Mouse (Mus musculus) splenic B cell, adult 2 months (primary cell): Measurements from ENCODE around the gene Hsp90aa1.
A peak's percentile ranks its signal among the peaks of the same experiment; 100 is the strongest.
"Not testable (repeated sequence)": the region's sequence is repeated elsewhere in the genome, so short reads cannot be mapped to it uniquely, and the experiment has no call there.

Experiments
- DNase-seq: peaks from one replicate; pipeline ENCODE4 v3.0.0-alpha.2; 2011; ENCODE audit warnings: low read depth, low spot score
- H3K27me3 ChIP-seq: 2 replicates; pipeline ENCODE4 v1.6.1; 2012; ENCODE audit warnings: mild to moderate bottlenecking, low read length, moderate library complexity, mixed read lengths; ENCODE audit not compliant: control insufficient read depth, poor library complexity, insufficient read depth, severe bottlenecking
- H3K36me3 ChIP-seq: 2 replicates; pipeline ENCODE4 v1.6.1; 2012; ENCODE audit warnings: mild to moderate bottlenecking, low read length, moderate library complexity, mixed read lengths; ENCODE audit not compliant: control insufficient read depth, poor library complexity, insufficient read depth, severe bottlenecking

The Hsp90aa1 gene

GRCm38 (mm10) chr12:110689919-110690643 lies 12.4 kb downstream of the Hsp90aa1 start:
- H3K27me3 ChIP-seq, result no peaks in the 10 kb centered on the region

GRCm38 (mm10) chr12:110688921-110689320 lies 13.6 kb downstream of the Hsp90aa1 start:
- peak; percentile 54 for DNase-seq
- not testable (repeated sequence) for H3K27me3 ChIP-seq
- peaks cover 18% of the 10 kb centered on the region for H3K36me3 ChIP-seq

More at GRCm38 (mm10) chr12:110689919-110690643, 12.4 kb downstream of the Hsp90aa1 start:
- peaks cover 24% of the 10 kb centered on the region for H3K36me3 ChIP-seq
- peak; percentile 61 for DNase-seq

- DNase-seq, result peak; percentile 53
Measured at GRCm38 (mm10) chr12:110687894-110688734, 14.4 kb downstream of the Hsp90aa1 start.

GRCm38 (mm10) chr12:110683580-110683979 lies 18.9 kb downstream of the Hsp90aa1 start:
- H3K36me3 ChIP-seq, result no peaks in the 10 kb centered on the region
- peak; percentile 47 for DNase-seq

More at GRCm38 (mm10) chr12:110687894-110688734, 14.4 kb downstream of the Hsp90aa1 start:
- Histone ChIP-seq H3K27me3 (no peaks in the 10 kb centered on the region), H3K36me3 (peaks cover 13% of the 10 kb centered on the region)

GRCm38 (mm10) chr12:110682561-110683299 lies 19.8 kb downstream of the Hsp90aa1 start, which contains the start of gene 1700001K19Rik:
TSS of gene 1700001K19Rik (minus strand) at chr12:110682619.
- H3K36me3 ChIP-seq, result no peaks in the 10 kb centered on the region
- no peaks in the 10 kb centered on the region for H3K27me3 ChIP-seq
- DNase-seq, result peak; percentile 63

More at GRCm38 (mm10) chr12:110683580-110683979, 18.9 kb downstream of the Hsp90aa1 start:
- H3K27me3 ChIP-seq, result no peaks in the 10 kb centered on the region

GRCm38 (mm10) chr12:110681878-110682277 lies 20.6 kb downstream of the Hsp90aa1 start:
- Histone ChIP-seq H3K36me3 (no peaks in the 10 kb centered on the region), H3K27me3 (no peaks in the 10 kb centered on the region)
- DNase-seq, result peak; percentile 55

- peak; percentile 26 for DNase-seq
- H3K27me3 ChIP-seq, result no peaks in the 10 kb centered on the region
- no peaks in the 10 kb centered on the region for H3K36me3 ChIP-seq
Measured at GRCm38 (mm10) chr12:110681191-110681590, 21.3 kb downstream of the Hsp90aa1 start.

- peak; percentile 53 for DNase-seq
- H3K27me3 ChIP-seq, result no peaks in the 10 kb centered on the region
- H3K36me3 ChIP-seq, result no peaks in the 10 kb centered on the region
Measured at GRCm38 (mm10) chr12:110674243-110674642, 28.3 kb downstream of the Hsp90aa1 start.

GRCm38 (mm10) chr12:110667466-110668077 lies 35.0 kb downstream of the Hsp90aa1 start:
- Histone ChIP-seq H3K36me3 (peaks cover 15% of the 10 kb centered on the region), H3K27me3 (no peaks in the 10 kb centered on the region)
- DNase-seq, result no peak

GRCm38 (mm10) chr12:110661746-110662145 lies 40.8 kb downstream of the Hsp90aa1 start:
- no peak for DNase-seq
- Histone ChIP-seq H3K27me3 (no peaks in the 10 kb centered on the region), H3K36me3 (peaks cover 23% of the 10 kb centered on the region)

- Histone ChIP-seq H3K27me3 (no peaks in the 10 kb centered on the region), H3K36me3 (peaks cover 12% of the 10 kb centered on the region)
- DNase-seq, result no peak
Measured at GRCm38 (mm10) chr12:110651464-110651863, 51.1 kb downstream of the Hsp90aa1 start.

- H3K36me3 ChIP-seq, result peaks cover 11% of the 10 kb centered on the region
- no peak for DNase-seq
- no peaks in the 10 kb centered on the region for H3K27me3 ChIP-seq
Measured at GRCm38 (mm10) chr12:110650241-110650641, 52.3 kb downstream of the Hsp90aa1 start.
